Mouse (Mus musculus) megakaryocyte, embryonic 14.5 days (primary cell): Measurements from ENCODE around the gene Psmb11.

Experiments
- FLI1 ChIP-seq: IDR thresholded peaks from 2 replicates; pipeline ENCODE4 v1.6.1; 2012; ENCODE audit warnings: low read length, inconsistent platforms, mixed read lengths
- GATA1 ChIP-seq: IDR thresholded peaks from 3 replicates; pipeline ENCODE4 v1.6.1; 2012; ENCODE audit warnings: mixed read lengths, low read length, inconsistent platforms, borderline replicate concordance

DNA sequence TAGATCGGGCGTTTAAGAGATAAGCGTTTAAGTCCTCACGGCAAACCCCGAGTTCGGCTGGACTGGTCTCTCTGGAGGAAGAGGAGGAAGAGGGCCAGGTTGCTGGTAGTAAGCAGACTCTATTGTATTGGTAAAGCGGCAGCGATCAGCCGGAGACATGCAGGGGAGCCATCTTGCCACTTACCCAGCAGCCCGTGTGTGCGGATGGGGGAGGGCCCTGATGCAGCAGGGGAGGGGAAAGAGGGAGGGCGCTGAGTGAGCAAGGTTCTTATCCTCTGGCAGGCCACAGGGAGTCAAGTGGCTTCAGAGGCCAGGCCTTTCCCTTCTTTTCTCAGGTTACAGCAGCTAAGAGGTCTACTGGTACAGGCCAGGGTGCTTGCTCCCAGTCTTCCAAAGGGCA, 32.3 kb downstream of the Psmb11 start:
- TF ChIP-seq GATA1 (no peak), FLI1 (no peak)
